Comparison of ENCODE assay signal across 9 mouse cellular contexts in genomic region chr9:73025818-73026636, GRCm38 (mm10). TPM values are rescaled to one million over a fixed set of nuclear protein-coding genes. Genes with fewer than 3 reads are reported as not detected.
DNase-seq lines count a peak whose midpoint lies in the region; ATAC-seq and TF ChIP-seq lines count a peak whose summit lies in the region.
"Had no signal": no experiment of that assay in that cellular context is flagged by ENCODE, and none has a peak within 500 bp of the region (broad histone marks: within the 10 kb centered on the region; RNA-seq: fewer than 3 reads in every experiment).

No protein-coding gene starts in this region.

- no peaks in the 10 kb centered on the region for H3K4me1 ChIP-seq in forebrain, postnatal 0 days (ENCODE audit: insufficient read depth)

- no peak overlapping the region for H3K4me3 ChIP-seq in forebrain, postnatal 0 days (ENCODE audit: low read depth, low read length)
- H3K4me3 ChIP-seq: myocyte had no signal

- peak overlapping the region; percentile 27 for H3K4me2 ChIP-seq in forebrain, postnatal 0 days (ENCODE audit: low read depth)

- ATAC-seq in forebrain, postnatal 0 days, result peak; percentile 89
- ATAC-seq in megakaryocyte progenitor cell, adult 5-6 weeks (replicated peaks; ENCODE audit: poor library complexity), result peak; percentile 37; the same call in 1 of the 2 replicates
- ATAC-seq in CD4-positive, CD25-positive, alpha-beta regulatory T cell, adult 4 months, result no peak

- DNase-seq in gastrocnemius, postnatal 10 days, result peak; percentile 26
- no peak for DNase-seq in gastrocnemius, postnatal 4 days (ENCODE audit: low spot score in 2 of 2)
- DNase-seq in Muller cell, postnatal 12 days (ENCODE audit: inconsistent ontology term), result peak; percentile 24
- DNase-seq in forebrain, postnatal 0 days, result peak; percentile 41
- DNase-seq in testis, postnatal 14 days (ENCODE audit: low spot score), result peak; percentile 24
- DNase-seq in lung, postnatal 4 days, result no peak

- WGBS in forebrain, postnatal 0 days, result 17% methylated on average over 16 of the region's 17 CpGs

- peak overlapping the region; percentile 45; the same call in 1 of the 2 replicates for H3K27ac ChIP-seq in forebrain, postnatal 0 days (ENCODE audit: low read depth, low read length)

- no peak overlapping the region for H3K9ac ChIP-seq in forebrain, postnatal 0 days

- TF ChIP-seq CTCF in forebrain, postnatal 0 days (IDR thresholded peaks at IDR 0.05; ENCODE audit: low read depth), result no peak

- H3K27me3 ChIP-seq in forebrain, postnatal 0 days (ENCODE audit: insufficient read depth, low read length), result no peaks in the 10 kb centered on the region

- no peaks in the 10 kb centered on the region for H3K9me3 ChIP-seq in forebrain, postnatal 0 days (ENCODE audit: low read length)

- peaks cover 16% of the 10 kb centered on the region for H3K36me3 ChIP-seq in forebrain, postnatal 0 days (ENCODE audit: insufficient read depth)

RNA-seq across cellular contexts. Expression of gene Pigb, which starts 14.2 kb away (rescaled TPM):
- total RNA-seq in gastrocnemius, postnatal 10 days (2021), result 1 to 10 TPM; 4.4 to 5.3 TPM
- 1 to 10 TPM; 6.7 to 7.0 TPM for total RNA-seq in gastrocnemius, postnatal 4 days (2021)
- 8.2 and 10.3 TPM in 2 replicates for total RNA-seq in forebrain, postnatal 0 days (2014; rRNA removed)
- polyA plus RNA-seq in forebrain, postnatal 0 days (2015; fragmentation: Nextera tagmentation; extraction: Ambion mirVana), result 7.8 and 10.0 TPM in 2 replicates
- total RNA-seq in megakaryocyte progenitor cell, adult 5-6 weeks (2015), result 35.3 and 47.1 TPM in 2 replicates
- 7.4 and 7.8 TPM in 2 replicates for total RNA-seq in megakaryocyte progenitor cell, adult 5-6 weeks (2017)
- 10 to 100 TPM; 14.2 to 22.2 TPM for polyA plus RNA-seq in CD4-positive, CD25-positive, alpha-beta regulatory T cell, adult 4 months (2017; shearing (Covaris generic))

RNA-seq across cellular contexts. Expression of gene Rab27a, which starts 18.6 kb away (rescaled TPM):
- 1 to 10 TPM; 2.1 to 2.9 TPM for total RNA-seq in gastrocnemius, postnatal 10 days (2021)
- 1 to 10 TPM; 2.5 to 3.1 TPM for total RNA-seq in gastrocnemius, postnatal 4 days (2021)
- total RNA-seq in forebrain, postnatal 0 days (2014; rRNA removed), result 3.9 and 5.6 TPM in 2 replicates
- 1.1 and 2.3 TPM in 2 replicates for polyA plus RNA-seq in forebrain, postnatal 0 days (2015; fragmentation: Nextera tagmentation; extraction: Ambion mirVana)
- total RNA-seq in megakaryocyte progenitor cell, adult 5-6 weeks (2015), result 63.5 and 65.1 TPM in 2 replicates
- 161 and 179 TPM in 2 replicates for total RNA-seq in megakaryocyte progenitor cell, adult 5-6 weeks (2017)
- polyA plus RNA-seq in CD4-positive, CD25-positive, alpha-beta regulatory T cell, adult 4 months (2017; shearing (Covaris generic)), result 10 to 100 TPM; 34.9 to 86.7 TPM

RNA-seq across cellular contexts. Expression of gene Ccpg1, which starts 40.8 kb away (rescaled TPM):
- 10 to 100 TPM; 30.0 to 36.4 TPM for total RNA-seq in gastrocnemius, postnatal 10 days (2021)
- 10 to 100 TPM; 30.4 to 36.2 TPM for total RNA-seq in gastrocnemius, postnatal 4 days (2021)
- 31.0 and 31.9 TPM in 2 replicates for total RNA-seq in forebrain, postnatal 0 days (2014; rRNA removed)
- polyA plus RNA-seq in forebrain, postnatal 0 days (2015; fragmentation: Nextera tagmentation; extraction: Ambion mirVana), result 29.8 and 42.5 TPM in 2 replicates
- 25.8 and 26.6 TPM in 2 replicates for total RNA-seq in megakaryocyte progenitor cell, adult 5-6 weeks (2015)
- total RNA-seq in megakaryocyte progenitor cell, adult 5-6 weeks (2017), result 48.7 and 49.7 TPM in 2 replicates
- polyA plus RNA-seq in CD4-positive, CD25-positive, alpha-beta regulatory T cell, adult 4 months (2017; shearing (Covaris generic)), result 100 to 1,000 TPM in 1 of 2 experiments, 10 to 100 TPM in 1; 85.9 to 106 TPM

RNA-seq across cellular contexts. Expression of gene Ccpg1os, which starts 40.8 kb away (rescaled TPM):
- total RNA-seq in gastrocnemius, postnatal 10 days (2021), result 1 to 10 TPM; 5.1 to 5.2 TPM
- 1 to 10 TPM; 5.2 to 6.2 TPM for total RNA-seq in gastrocnemius, postnatal 4 days (2021)
- total RNA-seq in forebrain, postnatal 0 days (2014; rRNA removed), result 24.7 and 26.8 TPM in 2 replicates
- 18.8 and 22.7 TPM in 2 replicates for polyA plus RNA-seq in forebrain, postnatal 0 days (2015; fragmentation: Nextera tagmentation; extraction: Ambion mirVana)
- 6.9 and 10.4 TPM in 2 replicates for total RNA-seq in megakaryocyte progenitor cell, adult 5-6 weeks (2015)
- total RNA-seq in megakaryocyte progenitor cell, adult 5-6 weeks (2017), result 8.0 and 10.0 TPM in 2 replicates
- polyA plus RNA-seq in CD4-positive, CD25-positive, alpha-beta regulatory T cell, adult 4 months (2017; shearing (Covaris generic)), result 1 to 10 TPM; 5.7 to 9.5 TPM

Comparison
In these comparisons a context has a peak if more than half of its experiments do, and no peak if none do; other contexts are left out.
1. DNase-seq: peak in gastrocnemius, postnatal 10 days (single experiment), Muller cell, postnatal 12 days (single experiment), forebrain, postnatal 0 days (single experiment) and testis, postnatal 14 days (single experiment); none in gastrocnemius, postnatal 4 days (0 of 2) and lung, postnatal 4 days (0 of 2).